Mouse (Mus musculus): Measurements from ENCODE around the gene Hoxa2. TPM values are rescaled to one million over a fixed set of nuclear protein-coding genes. Genes with fewer than 3 reads are reported as not detected.

Hoxa2 gene
- polyA plus RNA-seq, 1 experiment = not detected

DNA sequence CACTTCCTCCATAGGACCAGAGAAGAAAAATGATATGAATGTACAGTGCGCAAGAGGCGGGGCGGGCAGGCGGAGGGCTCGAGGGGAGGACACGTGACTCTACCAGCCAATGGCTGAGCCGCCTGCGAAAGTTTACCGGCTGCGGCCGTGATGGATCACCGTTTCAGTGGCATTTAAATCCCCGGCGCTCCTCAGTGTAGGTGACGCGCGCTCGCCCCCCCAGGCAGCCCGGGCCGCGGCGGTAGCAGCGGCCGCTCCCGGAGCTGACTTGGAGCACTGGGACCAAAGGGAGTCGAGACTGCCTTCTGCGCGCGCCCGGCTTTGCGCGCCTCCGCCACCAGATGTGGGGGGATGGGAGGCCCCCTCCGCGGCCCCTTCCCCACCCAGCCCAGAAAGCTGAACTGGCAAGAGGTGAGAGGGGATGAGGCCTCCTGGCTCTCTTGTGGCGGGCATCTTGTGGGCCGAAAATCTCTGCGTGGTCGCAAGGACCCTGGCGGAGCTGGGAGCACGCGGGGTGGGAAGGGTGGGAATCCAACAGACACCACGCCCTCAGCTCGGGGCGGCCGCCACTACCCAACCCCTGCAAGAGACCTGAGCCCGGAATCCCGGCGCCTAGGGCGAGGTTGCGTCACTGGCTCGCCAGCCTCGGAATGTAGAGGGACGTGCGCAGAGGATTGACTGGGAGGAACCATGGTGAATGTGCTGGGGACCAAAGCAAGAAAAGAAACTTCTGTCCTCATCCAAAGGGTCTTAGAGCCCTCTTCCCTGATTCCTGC lies 6.2 kb downstream of the Hoxa2 start, which contains the start of gene Hoxa1:
Hoxa1 (minus strand) TSS at position 42 of the 776 bp plus-strand sequence.
- peaks cover 7% of the 10 kb centered on the region for H3K4me1 ChIP-seq (ENCODE audit: control insufficient read depth, insufficient read depth, low read length)
- H3K27ac ChIP-seq (ENCODE audit: insufficient read depth, low read depth, low read length) = no peak within 1 kb of the TSS
- under 1% methylated on average over 54 of the region's 55 CpGs for WGBS
- H3K4me3 ChIP-seq (ENCODE audit: insufficient read depth, low read depth, low read length) = peak within 1 kb of the TSS; percentile 13; the same call in 1 of the 2 replicates
- no peak for TF ChIP-seq CTCF (IDR thresholded peaks at IDR 0.05; ENCODE audit: insufficient read depth, low read depth, low read length)
- no peak for TF ChIP-seq POLR2A (IDR thresholded peaks at IDR 0.05; ENCODE audit: insufficient read depth, low read depth, low read length)

DNA sequence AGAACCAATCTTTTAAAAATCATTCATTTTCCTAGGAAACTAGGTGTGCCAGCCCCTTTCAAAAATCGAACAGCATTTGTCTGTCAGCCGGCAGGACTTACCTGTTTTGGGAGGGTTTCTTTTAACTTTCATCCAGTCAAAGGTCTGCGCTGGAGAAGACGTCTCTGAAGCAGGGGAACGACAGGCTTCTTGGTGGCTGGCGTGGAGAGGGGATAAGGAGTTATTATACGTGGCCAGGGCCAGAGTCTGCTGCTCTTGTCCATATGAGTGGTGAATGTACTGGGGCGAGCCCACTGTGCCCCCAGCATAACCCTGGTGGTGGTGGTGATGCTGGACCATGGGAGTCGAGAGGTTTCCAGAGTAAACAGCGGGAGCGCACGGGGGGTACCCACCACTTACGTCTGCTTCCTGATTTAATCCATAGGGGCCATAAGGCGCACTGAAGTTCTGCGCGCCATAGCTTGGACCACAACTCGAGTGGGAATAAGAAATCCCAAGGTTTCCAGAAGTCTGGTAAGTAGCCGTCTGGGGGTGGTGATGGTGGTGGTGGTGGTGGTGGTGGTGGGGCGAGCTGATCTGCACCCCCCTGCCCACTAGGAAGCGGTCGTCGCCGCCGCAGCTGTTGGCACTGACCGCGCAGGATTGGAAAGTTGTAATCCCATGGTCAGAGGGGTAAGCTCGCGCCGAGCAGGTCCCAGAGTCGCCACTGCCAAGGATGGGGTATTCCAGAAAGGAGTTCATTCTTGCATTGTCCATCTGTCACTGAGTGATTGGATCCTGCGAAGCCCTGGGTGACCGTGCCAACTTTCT lies 7.0 kb downstream of the Hoxa2 start:
- Histone ChIP-seq H3K4me3 (ENCODE audit: insufficient read depth, low read depth, low read length) (no peak overlapping the region), H3K4me1 (ENCODE audit: control insufficient read depth, insufficient read depth, low read length) (peaks cover 7% of the 10 kb centered on the region), H3K27ac (ENCODE audit: insufficient read depth, low read depth, low read length) (no peak overlapping the region)
- WGBS = 3% methylated on average over 32 of the region's 32 CpGs
- TF ChIP-seq POLR2A (IDR thresholded peaks at IDR 0.05; ENCODE audit: insufficient read depth, low read depth, low read length) = no peak
- TF ChIP-seq CTCF (IDR thresholded peaks at IDR 0.05; ENCODE audit: insufficient read depth, low read depth, low read length) = no peak

GRCm38 (mm10) chr6:52156551-52157200 lies 8.0 kb downstream of the Hoxa2 start:
- no peak for TF ChIP-seq POLR2A (IDR thresholded peaks at IDR 0.05; ENCODE audit: insufficient read depth, low read depth, low read length)
- no peak for TF ChIP-seq CTCF (IDR thresholded peaks at IDR 0.05; ENCODE audit: insufficient read depth, low read depth, low read length)
- WGBS = 4% methylated on average over 20 of the region's 20 CpGs
- Histone ChIP-seq H3K4me3 (ENCODE audit: insufficient read depth, low read depth, low read length) (no peak overlapping the region), H3K27ac (ENCODE audit: insufficient read depth, low read depth, low read length) (no peak overlapping the region), H3K4me1 (ENCODE audit: control insufficient read depth, insufficient read depth, low read length) (peaks cover 7% of the 10 kb centered on the region)

DNA sequence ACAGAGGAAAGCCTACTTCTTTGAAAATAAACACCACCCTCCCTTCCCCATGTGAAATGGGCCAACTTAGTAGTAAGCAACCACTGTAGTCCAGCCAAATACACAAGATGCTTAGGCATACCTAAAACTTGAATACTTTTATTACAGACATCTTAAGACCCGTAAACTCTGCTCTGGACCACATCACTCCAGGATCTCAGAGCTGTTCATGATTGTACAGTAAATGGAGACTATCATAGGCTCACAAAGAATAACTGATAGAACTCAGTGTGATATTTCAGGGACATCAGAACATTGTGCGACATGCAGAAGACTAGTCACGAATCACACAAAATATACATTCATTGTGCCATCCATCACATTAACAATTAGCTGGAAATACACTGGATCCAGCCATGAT lies 9.2 kb downstream of the Hoxa2 start:
- H3K4me3 ChIP-seq (ENCODE audit: insufficient read depth, low read depth, low read length) = no peak overlapping the region
- WGBS = 40% methylated on average over 3 of the region's 3 CpGs
- H3K27ac ChIP-seq (ENCODE audit: insufficient read depth, low read depth, low read length) = no peak overlapping the region
- TF ChIP-seq CTCF (IDR thresholded peaks at IDR 0.05; ENCODE audit: insufficient read depth, low read depth, low read length) = no peak
- no peak for TF ChIP-seq POLR2A (IDR thresholded peaks at IDR 0.05; ENCODE audit: insufficient read depth, low read depth, low read length)
- peaks cover 7% of the 10 kb centered on the region for H3K4me1 ChIP-seq (ENCODE audit: control insufficient read depth, insufficient read depth, low read length)

DNA sequence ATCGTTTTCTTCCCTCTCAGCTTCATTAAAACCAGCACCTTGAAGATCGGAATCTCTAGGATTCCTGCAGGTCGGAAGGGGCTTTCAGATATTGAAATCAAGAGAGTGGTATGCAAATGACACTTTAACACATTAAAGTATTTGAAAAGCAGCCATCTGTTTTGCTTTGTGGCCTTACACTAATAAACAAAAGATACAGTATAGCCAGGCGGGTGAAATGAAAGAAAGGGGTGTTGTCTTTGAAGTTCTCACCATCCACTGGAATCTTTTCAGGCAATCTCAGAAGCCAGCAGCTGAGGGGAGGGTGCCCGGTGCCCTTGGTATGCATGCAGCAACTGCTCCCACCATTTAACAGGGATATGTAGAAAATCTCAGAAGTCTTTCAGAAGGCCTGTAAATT lies 10.6 kb downstream of the Hoxa2 start:
- H3K4me1 ChIP-seq (ENCODE audit: control insufficient read depth, insufficient read depth, low read length) = peaks cover 7% of the 10 kb centered on the region
- no peak overlapping the region for H3K4me3 ChIP-seq (ENCODE audit: insufficient read depth, low read depth, low read length)
- no peak overlapping the region for H3K27ac ChIP-seq (ENCODE audit: insufficient read depth, low read depth, low read length)
- 18% methylated on average over 5 of the region's 5 CpGs for WGBS
- no peak for TF ChIP-seq CTCF (IDR thresholded peaks at IDR 0.05; ENCODE audit: insufficient read depth, low read depth, low read length)
- TF ChIP-seq POLR2A (IDR thresholded peaks at IDR 0.05; ENCODE audit: insufficient read depth, low read depth, low read length) = no peak

- Histone ChIP-seq H3K27ac (ENCODE audit: insufficient read depth, low read depth, low read length) (no peak overlapping the region), H3K4me1 (ENCODE audit: control insufficient read depth, insufficient read depth, low read length) (peaks cover 2% of the 10 kb centered on the region), H3K4me3 (ENCODE audit: insufficient read depth, low read depth, low read length) (no peak overlapping the region)
- 3% methylated on average over 6 of the region's 6 CpGs for WGBS
- TF ChIP-seq POLR2A (IDR thresholded peaks at IDR 0.05; ENCODE audit: insufficient read depth, low read depth, low read length) = no peak
- no peak for TF ChIP-seq CTCF (IDR thresholded peaks at IDR 0.05; ENCODE audit: insufficient read depth, low read depth, low read length)
These were observed 11.4 kb downstream of the Hoxa2 start for GRCm38 (mm10) chr6:52153270-52153669.

- Histone ChIP-seq H3K4me1 (ENCODE audit: control insufficient read depth, insufficient read depth, low read length) (no peaks in the 10 kb centered on the region), H3K4me3 (ENCODE audit: insufficient read depth, low read depth, low read length) (no peak overlapping the region), H3K27ac (ENCODE audit: insufficient read depth, low read depth, low read length) (no peak overlapping the region)
- WGBS = 6% methylated on average over 16 of the region's 16 CpGs
- TF ChIP-seq POLR2A (IDR thresholded peaks at IDR 0.05; ENCODE audit: insufficient read depth, low read depth, low read length) (no peak), CTCF (IDR thresholded peaks at IDR 0.05; ENCODE audit: insufficient read depth, low read depth, low read length) (no peak)
These were observed 12.1 kb downstream of the Hoxa2 start for GRCm38 (mm10) chr6:52152226-52153193.

DNA sequence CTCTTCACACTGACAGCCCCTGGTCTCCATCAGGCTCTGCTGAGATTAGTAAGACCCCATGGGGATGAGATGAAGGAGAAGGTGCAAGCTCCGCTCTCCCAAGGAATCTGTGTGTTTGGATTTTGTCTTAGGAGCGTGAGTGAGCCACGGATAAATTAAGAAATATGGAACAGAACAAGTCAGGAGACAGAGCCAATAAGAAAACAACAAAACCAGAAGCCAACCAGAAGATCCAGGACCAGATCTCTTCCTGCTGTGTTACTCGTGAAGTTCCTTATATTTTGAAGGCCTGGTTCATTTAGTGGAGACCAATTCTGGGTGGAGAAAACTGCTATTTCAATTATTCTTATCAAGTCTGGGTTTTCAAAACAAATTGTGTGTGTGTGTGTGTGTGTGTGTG lies 13.1 kb downstream of the Hoxa2 start:
- Histone ChIP-seq H3K27ac (ENCODE audit: insufficient read depth, low read depth, low read length) (no peak overlapping the region), H3K4me1 (ENCODE audit: control insufficient read depth, insufficient read depth, low read length) (no peaks in the 10 kb centered on the region), H3K4me3 (ENCODE audit: insufficient read depth, low read depth, low read length) (no peak overlapping the region)
- no peak for TF ChIP-seq CTCF (IDR thresholded peaks at IDR 0.05; ENCODE audit: insufficient read depth, low read depth, low read length)
- no peak for TF ChIP-seq POLR2A (IDR thresholded peaks at IDR 0.05; ENCODE audit: insufficient read depth, low read depth, low read length)
- 11% methylated on average over 4 of the region's 4 CpGs for WGBS

Data from olfactory bulb, adult 2 months (tissue).